Mouse (Mus musculus) adrenal gland, adult 2 months (tissue): ENCODE measurements at regions not wholly inside any gene's neighbourhood (a gene's known extent, or its start where the extent isn't known, plus 50 kb on each side); places are given as distances from the start of the nearest gene placed in this dataset.
"Not testable (repeated sequence)": the region's sequence is repeated elsewhere in the genome, so short reads cannot be mapped to it uniquely, and the experiment has no call there.

ENCODE experiments used
- DNase-seq: peaks from one replicate; pipeline ENCODE4 v3.0.0; 2021

GRCm38 (mm10) chr2:147307488-147308386, 54.0 kb upstream of the Pax1 start:
- DNase-seq, result peak; percentile 45

DNA sequence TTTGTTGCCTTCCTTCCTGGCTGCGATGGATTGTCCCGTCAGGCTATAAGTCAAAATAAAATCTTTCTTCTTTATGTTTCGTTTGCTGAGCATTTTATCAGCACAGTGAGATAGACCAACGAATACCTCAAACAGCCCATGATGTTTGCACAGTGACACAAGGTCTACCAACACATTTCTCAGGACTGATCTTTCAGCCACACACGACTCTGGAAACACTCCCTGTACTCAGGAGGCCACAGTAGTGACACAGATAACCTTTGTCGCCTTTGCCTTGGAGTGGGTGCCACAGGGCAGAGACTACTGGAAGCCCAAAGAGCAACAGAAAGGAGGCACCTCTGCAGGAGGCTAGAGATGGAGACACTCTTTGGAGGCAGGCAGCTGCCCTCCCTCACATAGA, 55.0 kb upstream of the Pax1 start:
- no peak for DNase-seq

DNA sequence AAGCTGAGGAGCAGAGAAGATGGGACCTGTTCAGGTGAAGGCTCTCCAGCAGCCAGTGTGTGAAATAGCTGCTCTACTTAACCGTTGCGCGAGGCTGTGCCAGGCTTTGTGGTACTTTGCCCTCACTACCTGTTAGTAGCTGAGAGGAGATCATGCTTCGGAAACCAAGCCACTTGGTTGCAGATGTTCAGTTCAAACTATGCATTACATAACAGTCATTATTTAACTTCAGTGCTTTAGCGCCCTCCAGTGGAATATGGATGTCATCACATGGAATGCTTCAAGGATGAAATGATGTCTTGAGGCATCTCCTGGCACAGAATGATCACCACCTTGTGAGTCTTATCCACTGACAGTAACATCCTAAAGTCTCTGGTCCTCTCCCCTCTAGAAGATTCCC, 56.5 kb upstream of the Pax1 start:
- peak; percentile 10 for DNase-seq

DNA sequence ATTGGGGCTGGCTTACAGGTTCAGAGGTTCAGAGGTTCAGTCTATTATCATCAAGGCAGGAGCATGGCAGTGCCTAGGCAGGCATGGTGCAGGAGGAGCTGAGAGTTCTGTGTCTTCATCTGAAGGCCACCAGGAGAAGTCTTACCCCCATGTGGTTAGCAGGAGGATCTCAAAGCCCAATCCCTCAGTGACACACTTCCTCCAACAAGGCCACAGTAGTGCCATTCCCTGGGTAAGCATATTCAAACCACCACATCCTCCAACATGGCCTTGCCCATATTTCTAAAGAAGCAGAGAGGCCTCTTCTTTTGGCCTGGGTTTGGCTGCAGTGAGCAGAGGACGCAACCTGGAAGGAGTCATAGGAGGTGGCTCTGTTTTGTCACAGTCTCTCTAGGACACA, 61.2 kb upstream of the Pax1 start:
- no peak for DNase-seq

DNA sequence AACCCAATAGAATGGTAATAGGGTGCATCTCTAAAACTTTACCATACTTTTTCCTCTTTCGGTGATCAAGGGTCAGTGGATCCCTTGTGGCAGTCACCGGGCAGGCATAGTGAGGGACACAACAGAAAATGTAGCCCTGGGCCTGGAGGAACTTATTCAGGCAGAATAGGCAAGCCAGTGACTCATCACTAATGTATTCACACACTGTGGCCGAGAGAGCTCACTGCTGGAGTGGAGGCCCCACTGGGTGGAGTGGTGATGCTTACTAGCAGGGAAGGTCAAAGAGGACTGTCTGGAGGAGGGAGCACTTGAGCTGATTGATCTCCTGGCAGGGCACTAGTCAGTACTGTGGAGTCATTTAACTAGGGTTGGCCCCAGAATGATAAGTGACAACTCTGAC, 62.4 kb upstream of the Pax1 start:
- DNase-seq, result peak; percentile 19

DNA sequence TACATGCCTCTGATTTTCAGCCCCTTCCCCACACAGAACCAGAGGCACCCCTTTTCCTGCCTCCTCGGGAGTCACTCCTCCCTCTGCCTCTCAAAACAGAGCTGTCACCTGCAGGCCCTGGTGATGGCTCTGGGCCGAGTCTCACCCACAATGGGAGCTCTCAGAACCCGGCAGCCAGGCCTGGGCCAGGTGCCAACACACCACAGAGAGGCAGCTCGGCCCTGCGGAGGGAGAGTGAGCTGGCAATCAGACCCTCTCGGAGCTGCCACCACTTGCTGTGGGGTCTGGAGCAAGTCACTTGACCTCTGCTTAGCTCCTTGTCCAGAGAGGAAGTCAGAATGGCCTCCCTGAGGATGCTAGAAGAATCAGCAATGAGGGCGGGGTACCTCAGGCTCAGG, 63.2 kb upstream of the Pax1 start:
- DNase-seq, result peak; percentile 37

- no peak for DNase-seq
These were observed 63.7 kb upstream of the Pax1 start for GRCm38 (mm10) chr2:147297876-147298498.

GRCm38 (mm10) chr2:147294926-147295325, 66.8 kb upstream of the Pax1 start:
- not testable (repeated sequence) for DNase-seq

- no peak for DNase-seq
These were observed 68.4 kb upstream of the Pax1 start for GRCm38 (mm10) chr2:147293294-147293688.

DNA sequence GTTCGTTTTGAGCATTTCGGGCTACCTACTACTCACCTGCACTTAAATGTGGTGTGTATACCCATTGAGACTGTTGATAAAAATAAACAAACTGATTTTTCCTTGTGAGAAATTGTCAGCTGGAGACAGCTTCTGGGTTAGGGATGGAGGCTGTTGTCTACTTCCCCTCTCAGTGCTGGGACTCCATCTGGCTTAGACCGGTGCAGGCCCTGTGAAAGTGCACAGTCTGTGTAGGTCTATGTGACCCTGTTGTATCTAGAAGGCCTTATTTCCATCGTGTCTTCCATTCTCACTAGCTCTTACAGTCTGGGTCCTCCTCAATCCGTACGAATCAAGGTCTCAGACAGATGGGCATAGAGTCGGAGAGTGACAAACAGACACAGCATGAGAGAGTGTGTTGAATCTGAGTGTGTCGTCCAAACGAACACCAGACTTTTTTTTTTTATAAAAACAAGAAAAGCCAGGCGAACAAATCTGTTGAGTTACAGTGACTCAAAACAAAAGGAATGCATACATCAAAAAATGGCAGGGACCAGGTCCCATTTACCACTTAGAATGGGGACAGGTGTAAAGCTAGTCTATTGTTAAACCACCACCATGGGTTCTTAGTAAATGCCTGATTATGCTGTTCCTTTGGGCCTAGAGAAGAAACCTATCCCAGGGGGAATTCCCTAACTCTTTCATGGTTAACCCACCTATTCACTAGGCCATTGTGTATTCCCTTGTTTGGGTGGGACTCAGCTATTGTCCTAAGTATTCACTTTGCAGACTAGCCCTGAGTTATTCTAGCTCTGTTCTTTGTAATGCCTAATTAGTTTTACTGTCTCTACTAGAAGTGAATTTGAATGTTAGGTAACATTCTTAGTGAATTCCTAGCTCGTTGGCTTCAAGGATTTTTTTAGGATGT, 69.1 kb upstream of the Pax1 start:
- no peak for DNase-seq

- no peak for DNase-seq
These were observed 78.3 kb upstream of the Pax1 start for GRCm38 (mm10) chr2:147283390-147283789.

DNA sequence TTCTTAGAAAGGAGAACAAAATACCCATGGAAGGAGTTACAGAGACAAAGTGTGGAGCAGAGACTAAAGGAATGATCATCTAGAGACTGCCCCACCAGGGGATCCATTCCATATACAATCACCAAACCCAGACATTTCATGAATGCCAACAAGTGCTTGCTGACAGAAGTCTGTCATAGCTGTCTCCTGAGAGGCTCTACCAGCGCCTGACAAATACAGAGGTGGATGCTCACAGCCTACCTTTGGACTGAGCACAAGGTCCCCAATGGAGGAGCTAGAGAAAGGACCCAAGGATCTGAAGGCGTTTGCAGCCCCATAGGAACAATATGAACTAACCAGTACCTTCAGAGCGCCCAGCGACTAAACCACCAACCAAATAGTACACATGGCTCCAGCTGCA, 83.6 kb upstream of the Nkx2-2 start:
- no peak for DNase-seq

- DNase-seq, result no peak
These were observed 75.1 kb upstream of the Nkx2-2 start for GRCm38 (mm10) chr2:147269171-147269570.

GRCm38 (mm10) chr2:147267901-147268300, 73.9 kb upstream of the Nkx2-2 start:
- no peak for DNase-seq

DNA sequence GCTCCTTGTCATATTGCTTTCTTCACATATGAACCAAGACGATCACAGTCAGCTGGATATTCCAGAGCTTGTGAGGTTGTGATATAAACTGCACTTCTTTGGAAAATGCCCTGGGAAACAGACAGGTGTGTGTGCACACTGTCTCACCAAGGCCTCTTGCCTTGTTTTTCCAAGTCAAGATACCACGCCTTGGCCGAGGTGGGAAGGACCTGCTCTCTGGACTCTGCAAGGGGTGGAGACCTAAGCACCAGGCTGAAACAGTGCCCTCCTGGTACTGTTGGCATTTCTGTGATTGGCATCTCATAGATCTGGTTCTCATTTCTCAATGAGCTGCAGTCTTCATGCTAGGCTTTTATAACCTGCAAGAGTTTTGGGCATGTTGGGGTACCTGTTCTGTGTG, 73.2 kb upstream of the Nkx2-2 start:
- no peak for DNase-seq

GRCm38 (mm10) chr2:147256696-147257095, 62.7 kb upstream of the Nkx2-2 start:
- DNase-seq, result peak; percentile 37

GRCm38 (mm10) chr2:147254944-147255343, 60.9 kb upstream of the Nkx2-2 start:
- no peak for DNase-seq

DNA sequence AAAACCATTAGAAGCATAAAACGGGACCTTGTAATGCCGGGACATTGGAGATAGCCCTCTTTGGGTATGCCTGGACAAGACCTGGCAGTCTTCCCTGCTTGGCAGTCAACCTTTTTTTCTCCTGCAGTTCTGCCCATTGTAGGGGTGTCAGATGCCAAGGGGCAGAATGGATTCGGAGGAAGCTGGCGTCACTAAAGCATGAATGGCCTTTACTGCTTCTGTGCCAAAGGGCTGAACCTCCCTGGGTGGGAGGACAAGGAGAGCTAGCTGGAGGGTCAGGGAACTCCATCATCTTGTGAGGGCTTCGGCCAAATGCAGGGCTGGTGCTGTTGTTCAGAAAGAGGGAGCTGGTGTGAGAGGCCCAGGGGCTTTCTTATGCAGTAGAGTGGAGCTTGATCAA, 60.1 kb upstream of the Nkx2-2 start:
- DNase-seq, result no peak

DNA sequence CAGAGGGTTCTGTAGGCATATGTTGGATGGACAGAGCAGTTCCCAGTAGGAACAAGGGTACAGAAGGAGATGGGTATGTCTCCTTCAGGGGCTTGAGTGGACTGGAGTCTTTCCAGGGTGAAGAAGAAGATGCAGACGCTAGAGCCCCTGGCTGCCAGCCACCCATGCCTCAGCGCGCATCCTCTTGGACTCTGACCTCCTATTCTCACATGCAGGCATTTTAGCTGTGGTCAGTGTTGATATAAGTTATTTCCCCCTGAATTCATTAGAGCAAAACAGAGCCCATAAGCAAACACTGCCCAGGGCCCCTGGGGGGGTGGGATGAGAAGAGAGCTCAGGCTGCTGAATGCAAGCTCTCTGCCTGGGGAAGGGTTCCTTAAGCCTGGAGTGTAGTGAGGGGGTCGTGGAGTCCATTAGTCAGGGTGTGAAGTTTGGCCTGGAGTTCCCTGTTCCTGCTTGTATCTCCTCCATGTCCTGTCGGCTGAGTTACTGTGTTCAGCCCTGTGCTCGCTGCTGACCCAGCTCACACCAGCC, 54.0 kb upstream of the Nkx2-2 start:
- DNase-seq, result no peak

DNA sequence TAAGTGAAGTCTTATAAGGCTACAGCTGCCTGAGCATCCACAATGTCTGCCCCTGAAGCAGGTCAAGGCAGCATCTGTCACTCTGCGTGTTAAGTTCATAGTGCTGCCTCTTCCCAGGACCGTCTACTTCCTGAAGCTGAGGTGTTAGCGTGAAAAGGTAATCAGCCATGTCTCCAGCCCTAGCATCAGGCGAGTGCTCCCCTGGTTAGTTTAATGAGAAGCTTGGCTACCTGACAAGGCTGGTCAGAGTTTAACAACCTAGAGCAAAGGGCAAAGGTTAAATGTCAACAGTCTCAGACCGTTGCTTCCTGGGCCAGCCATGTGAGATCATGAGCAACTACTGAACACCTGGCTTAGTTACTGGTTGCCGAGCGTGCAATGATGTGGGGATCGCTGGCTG, 53.2 kb upstream of the Nkx2-2 start:
- no peak for DNase-seq

DNA sequence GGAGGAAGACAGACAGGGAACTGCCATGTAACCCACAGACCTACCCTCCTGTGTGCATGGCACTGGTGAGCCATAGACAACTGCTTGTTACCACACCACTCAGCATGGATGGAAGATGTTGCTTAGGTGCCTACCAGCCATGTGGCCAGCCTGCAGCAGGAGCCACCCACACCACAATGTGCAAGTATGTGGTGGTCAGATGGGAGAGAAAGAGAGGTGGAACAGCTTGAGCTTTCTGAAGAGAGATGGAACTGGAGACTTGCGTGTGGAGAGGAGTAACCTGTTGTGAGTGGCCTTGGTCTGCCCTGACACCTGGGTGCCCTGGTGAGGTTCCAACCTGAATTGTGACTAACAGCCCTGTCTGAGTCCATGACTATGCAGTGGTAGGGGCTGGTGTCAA, 50.4 kb upstream of the Nkx2-2 start:
- DNase-seq, result no peak
